Mouse (Mus musculus) splenic B cell, adult 2 months (primary cell): ENCODE measurements around the gene Foxf2.

Experiments used
- DNase-seq: peaks from one replicate; pipeline ENCODE4 v3.0.0-alpha.2; 2011; ENCODE audit warnings: low read depth, low spot score
- H3K27me3 ChIP-seq: 2 replicates; pipeline ENCODE4 v1.6.1; 2012; ENCODE audit warnings: mild to moderate bottlenecking, low read length, moderate library complexity, mixed read lengths; ENCODE audit not compliant: control insufficient read depth, poor library complexity, insufficient read depth, severe bottlenecking
- H3K36me3 ChIP-seq: 2 replicates; pipeline ENCODE4 v1.6.1; 2012; ENCODE audit warnings: mild to moderate bottlenecking, low read length, moderate library complexity, mixed read lengths; ENCODE audit not compliant: control insufficient read depth, poor library complexity, insufficient read depth, severe bottlenecking

The Foxf2 gene

DNA sequence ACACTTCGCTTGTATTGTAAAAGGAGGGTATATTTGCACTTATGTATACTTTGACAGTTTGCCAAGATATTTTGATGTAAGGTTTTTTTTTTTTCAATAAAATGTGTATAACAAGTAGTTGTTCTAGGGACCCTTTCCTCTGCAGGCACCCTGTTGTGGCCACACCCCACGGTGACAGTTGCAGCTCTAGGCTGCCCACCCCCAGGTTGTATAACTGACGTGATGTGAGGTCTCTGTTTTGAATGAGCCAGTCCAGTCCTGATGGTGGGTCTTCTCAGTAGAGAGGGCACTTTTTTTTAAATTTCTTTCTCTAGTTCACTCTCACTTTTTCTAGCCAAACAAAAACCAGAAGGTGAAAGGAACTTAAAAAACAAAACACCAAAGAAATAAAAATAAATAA is 5.7 kb downstream of the Foxf2 start:
- H3K36me3 ChIP-seq, result no peaks in the 10 kb centered on the region
- DNase-seq, result no peak
- no peaks in the 10 kb centered on the region for H3K27me3 ChIP-seq

DNA sequence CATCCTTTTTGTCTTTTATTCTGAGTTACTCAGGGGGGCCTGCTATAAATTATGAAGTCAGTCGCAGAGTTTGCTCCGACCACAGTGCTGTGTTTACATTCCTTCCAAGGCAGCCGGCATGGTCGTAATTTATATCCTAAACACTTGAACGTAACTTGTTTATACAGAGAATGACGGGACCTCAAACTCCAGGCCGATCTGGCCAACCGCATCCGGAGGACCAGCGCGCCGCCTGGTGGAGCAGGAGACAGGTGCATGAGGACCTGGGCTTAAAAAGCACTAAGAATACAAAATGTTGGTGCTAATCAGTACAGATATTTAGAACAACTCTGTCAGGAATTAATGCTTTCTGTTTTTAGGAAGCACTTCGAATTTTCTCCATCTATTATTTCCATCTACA is 6.8 kb downstream of the Foxf2 start:
- H3K27me3 ChIP-seq, result no peaks in the 10 kb centered on the region
- DNase-seq, result peak; percentile 52
- no peaks in the 10 kb centered on the region for H3K36me3 ChIP-seq

DNA sequence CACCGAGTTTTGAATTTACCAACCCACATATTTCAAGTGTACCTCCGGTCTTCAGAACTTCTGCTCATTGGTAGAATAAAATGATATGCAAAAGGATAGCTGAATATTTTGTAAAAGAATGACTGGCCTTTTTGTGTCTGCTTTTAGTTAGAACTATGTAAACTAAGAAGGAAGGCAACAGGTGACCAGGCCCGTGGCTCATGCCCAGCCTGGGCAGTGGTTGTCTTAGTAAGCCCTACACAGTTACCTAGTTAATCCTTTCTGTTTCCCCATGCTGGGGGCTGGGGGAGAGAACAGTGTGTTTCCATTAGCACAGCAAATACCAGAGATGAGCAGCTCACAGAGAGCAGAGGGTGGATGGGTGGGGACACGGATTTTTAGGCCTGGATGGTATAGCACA is 7.6 kb downstream of the Foxf2 start:
- Histone ChIP-seq H3K36me3 (no peaks in the 10 kb centered on the region), H3K27me3 (no peaks in the 10 kb centered on the region)
- no peak for DNase-seq

DNA sequence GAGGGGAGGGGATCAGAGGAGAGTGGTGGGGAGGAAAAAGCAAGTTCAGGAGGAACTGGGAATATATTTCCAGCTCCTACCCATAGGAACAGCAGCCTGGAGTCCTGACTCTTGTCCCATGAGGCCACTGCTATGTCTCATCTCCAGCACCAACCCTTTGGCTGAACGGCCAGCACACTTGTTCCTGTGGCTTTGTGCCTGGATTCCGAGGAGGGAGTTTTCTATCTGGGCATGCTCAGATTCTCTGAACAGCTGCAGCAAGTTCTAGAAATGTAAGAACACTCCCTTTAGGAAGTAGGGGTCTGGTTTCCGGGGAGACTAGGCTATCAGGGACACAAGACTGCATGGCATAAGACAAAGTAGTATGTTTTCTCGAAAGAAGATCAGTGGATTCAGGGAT is 9.9 kb downstream of the Foxf2 start:
- H3K27me3 ChIP-seq, result no peaks in the 10 kb centered on the region
- no peak for DNase-seq
- H3K36me3 ChIP-seq, result no peaks in the 10 kb centered on the region

DNA sequence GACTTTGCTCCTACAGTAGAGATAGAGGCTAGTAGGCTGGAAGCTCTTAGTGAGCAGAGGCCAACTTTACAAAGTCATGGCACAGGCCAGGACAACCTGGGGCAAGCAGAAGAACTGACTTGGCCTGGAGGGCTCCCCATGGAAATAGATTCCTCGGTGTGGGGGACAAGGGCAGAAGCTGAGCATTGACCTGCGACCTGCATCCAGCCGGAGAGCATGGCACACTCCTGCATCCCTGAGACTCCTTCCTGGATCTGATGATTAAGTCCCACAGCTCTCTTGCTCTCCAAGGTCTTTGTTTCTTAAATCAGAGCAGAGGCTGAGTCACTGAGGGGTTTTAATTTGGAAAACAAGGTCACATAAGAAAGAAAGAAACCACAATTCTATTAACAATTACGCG is 15.9 kb downstream of the Foxf2 start:
- Histone ChIP-seq H3K27me3 (no peaks in the 10 kb centered on the region), H3K36me3 (no peaks in the 10 kb centered on the region)
- DNase-seq, result no peak

DNA sequence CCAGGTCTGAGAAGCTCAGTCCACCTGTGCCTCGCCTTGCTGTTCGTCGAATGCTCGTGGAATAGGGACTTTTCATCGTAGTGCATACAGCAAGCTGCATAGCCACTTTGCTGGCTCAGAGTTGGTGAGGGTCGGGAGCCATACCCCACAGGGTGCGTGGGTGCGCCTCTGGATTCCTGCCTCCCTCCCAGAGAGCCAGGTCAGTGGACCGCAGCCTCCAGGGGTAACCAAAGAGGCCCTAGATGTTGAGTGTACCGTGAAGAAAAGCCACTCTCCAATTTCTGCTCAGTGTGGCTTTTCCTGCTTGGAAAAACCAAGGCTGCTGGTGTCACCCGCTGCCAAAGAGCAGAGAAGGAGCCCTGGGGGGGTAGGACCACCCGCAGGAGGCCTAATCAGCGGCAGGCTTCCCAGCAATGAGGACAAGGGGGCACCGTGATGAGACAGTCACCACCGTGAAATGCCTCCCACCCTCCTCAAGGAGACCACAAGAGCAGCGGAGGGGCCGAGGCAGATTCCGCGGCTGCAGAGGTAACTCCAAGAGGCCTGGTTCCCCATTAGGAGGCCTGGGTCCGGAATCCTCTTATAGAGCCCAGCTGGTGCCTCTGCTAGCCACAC is 26.6 kb downstream of the Foxf2 start:
- no peaks in the 10 kb centered on the region for H3K36me3 ChIP-seq
- no peaks in the 10 kb centered on the region for H3K27me3 ChIP-seq
- no peak for DNase-seq

DNA sequence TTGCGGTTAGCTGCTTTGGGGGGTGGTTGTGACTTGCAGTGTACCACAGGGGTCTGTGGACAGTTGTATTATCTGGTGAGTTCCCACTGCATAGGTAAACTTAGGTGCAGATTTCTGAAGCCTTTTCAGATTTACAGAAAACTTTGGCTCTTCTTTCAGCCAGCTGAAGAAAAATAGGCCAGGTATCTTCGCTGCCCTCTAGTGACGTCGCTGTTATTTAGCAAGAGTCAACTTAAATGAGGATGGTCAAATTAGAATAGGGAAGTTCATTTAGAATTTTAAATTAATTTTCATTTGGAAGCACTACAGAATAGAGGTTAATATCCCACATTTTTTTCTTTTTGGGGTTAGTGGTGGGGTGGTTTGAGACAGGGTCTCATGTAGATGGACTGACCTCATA is 30.6 kb downstream of the Foxf2 start:
- DNase-seq, result peak; percentile 8
- Histone ChIP-seq H3K27me3 (no peaks in the 10 kb centered on the region), H3K36me3 (no peaks in the 10 kb centered on the region)

DNA sequence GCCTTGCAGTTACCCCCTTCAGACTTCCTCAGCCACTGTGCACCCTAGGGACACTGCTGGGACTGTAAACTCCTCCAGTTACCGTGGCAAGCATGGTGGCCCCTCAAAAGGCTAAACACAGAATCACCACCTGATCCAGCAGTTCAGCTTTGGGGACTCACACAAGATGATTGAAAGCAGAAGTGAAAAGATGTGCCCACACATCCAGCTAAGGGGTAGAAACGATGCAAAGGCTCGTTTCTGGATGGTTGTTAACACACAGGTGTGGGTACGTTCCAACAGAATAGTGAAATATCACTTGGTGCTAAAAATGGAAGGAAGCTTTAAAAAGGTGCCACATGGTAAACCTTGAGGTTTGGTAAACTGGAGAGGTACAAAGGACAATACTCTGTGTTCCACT is 32.6 kb downstream of the Foxf2 start:
- Histone ChIP-seq H3K36me3 (no peaks in the 10 kb centered on the region), H3K27me3 (no peaks in the 10 kb centered on the region)
- peak; percentile 19 for DNase-seq

DNA sequence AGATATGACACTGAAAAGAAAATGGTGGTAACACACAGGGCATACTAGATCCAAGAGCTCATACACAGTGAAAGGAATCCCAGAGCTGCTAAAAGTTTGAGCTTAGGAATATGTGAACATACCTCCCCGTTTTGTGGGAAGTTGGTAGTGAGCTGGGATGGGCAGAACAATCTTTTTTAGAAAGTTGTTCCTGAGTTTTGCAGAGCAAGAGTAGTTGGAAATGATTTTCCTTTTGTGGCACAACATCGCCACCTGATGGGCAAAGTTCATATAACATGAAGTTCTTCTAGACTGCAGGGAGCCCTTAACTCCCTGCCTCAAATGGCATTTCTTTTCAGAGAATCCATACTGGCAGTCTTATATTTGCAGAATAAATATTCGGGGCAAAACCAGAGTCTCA is 33.3 kb downstream of the Foxf2 start:
- H3K27me3 ChIP-seq, result no peaks in the 10 kb centered on the region
- H3K36me3 ChIP-seq, result no peaks in the 10 kb centered on the region
- DNase-seq, result peak; percentile 48

DNA sequence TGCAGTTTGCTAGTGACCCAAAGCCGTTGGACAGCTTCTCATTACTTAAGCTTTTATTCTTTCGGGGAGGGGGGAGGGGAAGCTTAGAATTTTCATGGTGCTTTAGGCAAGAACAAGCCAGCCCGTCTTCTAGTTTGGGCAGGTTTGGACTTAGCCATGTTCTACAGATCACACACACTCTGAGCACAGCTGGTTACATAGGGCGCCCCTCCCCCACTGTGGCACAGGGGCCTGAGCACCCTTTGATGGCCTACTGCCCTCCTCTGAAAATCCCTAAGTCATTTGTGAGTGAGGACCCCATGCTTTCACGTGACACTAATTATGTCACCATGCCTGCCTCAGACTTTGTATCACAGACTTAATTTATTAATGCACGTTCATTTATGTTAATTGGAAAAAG is 35.6 kb downstream of the Foxf2 start:
- no peak for DNase-seq

DNA sequence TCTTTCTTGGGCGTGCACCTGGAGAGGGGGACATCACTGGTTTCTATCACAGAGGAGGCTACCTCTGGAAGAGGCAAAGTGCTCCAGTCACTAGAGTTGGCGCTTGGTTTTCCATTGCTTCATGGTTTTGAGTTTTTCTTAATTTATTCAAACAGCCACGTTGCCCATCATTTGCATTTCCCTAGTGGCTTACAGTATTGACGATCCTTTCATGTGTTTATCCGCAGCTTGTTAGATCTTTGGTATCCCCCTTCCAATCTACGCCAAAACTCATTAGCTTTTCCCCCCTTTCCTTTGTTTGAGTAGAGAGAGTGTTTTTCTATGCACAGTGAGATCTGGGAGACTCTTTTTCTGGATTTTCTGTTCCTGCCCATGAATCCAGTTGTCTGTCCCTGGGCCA is 39.8 kb downstream of the Foxf2 start:
- no peak for DNase-seq
- H3K36me3 ChIP-seq, result no peaks in the 10 kb centered on the region
- H3K27me3 ChIP-seq, result no peaks in the 10 kb centered on the region; the same call in 1 of the 2 replicates

More for the DNA sequence above, 35.6 kb downstream of the Foxf2 start:
- H3K27me3 ChIP-seq, result no peaks in the 10 kb centered on the region; the same call in 1 of the 2 replicates
- H3K36me3 ChIP-seq, result no peaks in the 10 kb centered on the region

DNA sequence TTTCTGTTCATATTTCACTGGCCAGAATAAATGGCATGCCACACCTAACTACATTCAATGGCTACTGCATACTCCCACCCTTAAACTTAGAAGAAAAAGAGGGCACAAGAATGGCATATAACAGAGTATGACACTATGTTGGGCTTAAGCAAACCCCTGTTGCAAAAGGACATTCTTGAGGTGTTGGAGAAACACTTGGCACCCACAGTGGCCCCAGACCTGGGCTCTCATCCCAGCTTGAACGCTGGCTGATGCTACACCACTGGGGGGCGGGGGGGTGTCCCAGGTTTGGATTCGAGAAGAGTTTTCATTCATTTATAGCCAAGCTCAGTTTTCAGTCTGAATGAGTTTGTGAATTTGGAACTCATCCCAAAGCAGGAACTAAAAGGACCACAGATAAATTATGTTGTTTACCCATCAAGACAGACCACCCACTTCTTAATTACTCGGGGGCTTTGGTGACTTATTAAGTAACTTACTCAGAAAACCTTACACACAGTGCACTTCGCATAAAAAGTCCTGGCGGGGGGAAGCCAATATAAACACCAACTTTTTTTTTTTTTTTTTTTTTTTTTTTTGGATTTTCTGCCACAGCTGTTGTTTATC is 42.4 kb downstream of the Foxf2 start:
- Histone ChIP-seq H3K36me3 (no peaks in the 10 kb centered on the region), H3K27me3 (no peaks in the 10 kb centered on the region; the same call in 1 of the 2 replicates)
- no peak for DNase-seq

DNA sequence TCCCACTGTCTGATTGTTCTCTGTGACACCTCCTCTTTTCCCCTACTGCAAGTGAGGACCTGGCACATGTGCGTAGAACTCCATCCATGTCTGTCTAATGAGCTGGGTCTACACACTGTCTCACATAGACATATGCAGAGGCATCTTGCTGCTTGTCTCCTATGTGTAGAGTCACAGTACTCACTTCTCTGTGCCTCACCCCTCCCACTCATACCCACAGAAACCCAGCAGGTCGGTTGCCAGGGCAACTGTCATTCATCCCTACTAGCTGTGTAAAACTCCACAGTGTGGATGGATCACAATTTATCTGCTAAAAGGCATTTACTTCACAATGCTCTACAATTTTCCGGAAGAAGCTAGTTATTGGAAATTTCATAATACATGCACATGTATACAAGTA is 46.5 kb downstream of the Foxf2 start:
- Histone ChIP-seq H3K27me3 (no peaks in the 10 kb centered on the region; the same call in 1 of the 2 replicates), H3K36me3 (no peaks in the 10 kb centered on the region)
- no peak for DNase-seq
